Mouse (Mus musculus) limb, embryonic 11.5 days (tissue): ENCODE results near the gene Rnf186. TPM values are rescaled to one million over a fixed set of nuclear protein-coding genes. Genes with fewer than 3 reads are reported as not detected.
"Not testable (repeated sequence)": the region's sequence is repeated elsewhere in the genome, so short reads cannot be mapped to it uniquely, and the experiment has no call there.

ENCODE experiments used
- ATAC-seq: fragments of 200-750 bp; cut with Nextera tagmentation; 2 replicates; pipeline ENCODE4 v1.8.0; 2017; ENCODE audit warnings: low read depth; ENCODE audit not compliant: insufficient number of reproducible peaks, low FRiP score, low TSS enrichment
- DNase-seq: peaks from one replicate; pipeline ENCODE4 v3.0.0-alpha.2; 2015; ENCODE audit warnings: low spot score
- H3K27ac ChIP-seq: fragments of 300-500 bp; sonication (generic); replicated peaks from 2 replicates; pipeline ENCODE4 v1.5.1; 2014; ENCODE audit warnings: low read depth, mild to moderate bottlenecking, low read length
- H3K27me3 ChIP-seq: fragments of 300-500 bp; sonication (generic); 2 replicates; pipeline ENCODE4 v1.6.1; 2014; ENCODE audit warnings: mild to moderate bottlenecking, low read length, mixed read lengths; ENCODE audit not compliant: control insufficient read depth, insufficient read depth
- H3K36me3 ChIP-seq: fragments of 300-500 bp; sonication (generic); 2 replicates; pipeline ENCODE4 v1.6.1; 2014; ENCODE audit warnings: mild to moderate bottlenecking, low read length, moderate library complexity, mixed read lengths; ENCODE audit not compliant: control insufficient read depth, insufficient read depth
- H3K4me1 ChIP-seq: fragments of 300-500 bp; sonication (generic); 2 replicates; pipeline ENCODE4 v1.6.1; 2014; ENCODE audit warnings: low read length, mixed read lengths; ENCODE audit not compliant: control insufficient read depth, insufficient read depth
- H3K4me2 ChIP-seq: fragments of 300-500 bp; sonication (generic); 2 replicates; pipeline ENCODE4 v1.6.1; 2014; ENCODE audit warnings: low read depth, mild to moderate bottlenecking, moderate library complexity; ENCODE audit not compliant: severe bottlenecking
- H3K4me3 ChIP-seq: fragments of 300-500 bp; sonication (generic); 2 replicates; pipeline ENCODE4 v1.5.1; 2014; ENCODE audit warnings: low read depth, low read length
- H3K9ac ChIP-seq: fragments of 300-500 bp; sonication (generic); 2 replicates; pipeline ENCODE4 v1.6.1; 2014; ENCODE audit warnings: mild to moderate bottlenecking, low read length
- H3K9me3 ChIP-seq: fragments of 300-500 bp; sonication (generic); 2 replicates; pipeline ENCODE4 v1.6.1; 2016; ENCODE audit warnings: low read length; ENCODE audit not compliant: control insufficient read depth
- WGBS: fragments of 180-500 bp; shearing (Covaris S2); extraction: QIAGEN DNeasy Blood & Tissue Kit; methylation state at CpG from one replicate; pipeline ENCODE4 v1.1.7; 2014; 5-methylcytosine and 5-hydroxymethylcytosine counted together
- polyA plus RNA-seq: library from polyadenylated mRNA; unstranded; fragments of >200 nt; fragmentation: Nextera tagmentation; extraction: Ambion mirVana; gene quantifications from 2 replicates; pipeline ENCODE4 v1.2.1, GENCODE M21; 2014

Rnf186 gene
- polyA plus RNA-seq, 1 experiment from 2014 or later: not detected

- H3K4me2 ChIP-seq, H3K9ac ChIP-seq, H3K9me3 ChIP-seq, H3K4me3 ChIP-seq, H3K27ac ChIP-seq, H3K27me3 ChIP-seq, DNase-seq, H3K36me3 ChIP-seq, H3K4me1 ChIP-seq, ATAC-seq: not testable (repeated sequence)
- WGBS: 84% methylated on average over 2 of the region's 2 CpGs
Observed at GRCm38 (mm10) chr4:138974540-138974939, 7.6 kb downstream of the Rnf186 start.

GRCm38 (mm10) chr4:138975194-138975593, 8.3 kb downstream of the Rnf186 start:
- no peak for DNase-seq

DNA sequence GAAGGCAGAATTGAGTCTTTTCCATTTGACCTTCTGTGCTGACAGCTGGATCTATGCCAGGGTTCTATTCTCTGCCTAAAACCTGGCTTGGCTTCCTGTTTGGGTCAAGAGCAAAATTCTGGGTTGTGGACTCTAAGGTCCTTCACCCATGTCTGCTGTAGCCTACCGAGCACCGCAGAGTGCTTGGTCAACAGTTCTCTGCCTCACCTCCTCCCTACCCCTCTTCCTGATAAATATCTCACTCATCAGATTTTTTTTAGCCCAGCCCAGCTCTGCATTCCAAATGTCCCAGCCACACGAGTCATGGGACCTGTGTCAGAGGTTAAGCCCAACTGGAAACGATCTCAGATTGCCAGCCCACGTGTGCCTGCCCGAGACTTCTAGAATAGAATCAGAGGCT, 9.1 kb downstream of the Rnf186 start:
- Histone ChIP-seq H3K9me3 (no peaks in the 10 kb centered on the region), H3K36me3 (no peaks in the 10 kb centered on the region), H3K4me2 (no peak overlapping the region), H3K4me3 (no peak overlapping the region), H3K4me1 (peaks cover 6% of the 10 kb centered on the region; the same call in 1 of the 2 replicates), H3K27me3 (no peaks in the 10 kb centered on the region), H3K9ac (no peak overlapping the region), H3K27ac (no peak overlapping the region)
- 70% methylated on average over 6 of the region's 6 CpGs for WGBS
- ATAC-seq: no peak
- DNase-seq: no peak

More at GRCm38 (mm10) chr4:138975194-138975593, 8.3 kb downstream of the Rnf186 start:
- Histone ChIP-seq H3K27me3 (no peaks in the 10 kb centered on the region), H3K9ac (no peak overlapping the region), H3K4me3 (no peak overlapping the region), H3K9me3 (no peaks in the 10 kb centered on the region), H3K27ac (no peak overlapping the region), H3K4me1 (peaks cover 6% of the 10 kb centered on the region; the same call in 1 of the 2 replicates), H3K36me3 (no peaks in the 10 kb centered on the region), H3K4me2 (no peak overlapping the region)
- 45% methylated on average over 3 of the region's 3 CpGs for WGBS
- ATAC-seq: no peak

DNA sequence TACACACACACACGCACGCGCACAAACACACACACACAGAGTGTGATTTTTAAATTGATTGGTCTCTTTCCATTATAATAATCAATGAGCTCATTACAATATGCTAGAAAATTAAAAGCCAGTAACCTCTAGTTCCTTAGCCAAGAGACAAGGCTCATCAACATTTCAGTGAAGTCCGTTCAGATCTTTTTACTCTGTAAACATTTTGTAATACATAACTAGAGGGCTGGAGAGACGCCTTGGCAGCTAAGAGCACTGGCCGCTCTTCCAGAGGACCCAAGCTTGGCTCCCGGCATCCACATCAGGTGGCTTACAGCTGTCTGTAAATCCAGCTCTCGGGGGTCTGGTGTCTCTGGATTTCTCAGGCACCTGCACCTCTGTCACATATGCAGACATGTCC, 13.1 kb downstream of the Rnf186 start:
- no peak for ATAC-seq
- no peaks in the 10 kb centered on the region for H3K36me3 ChIP-seq
- 89% methylated on average over 8 of the region's 8 CpGs for WGBS
- no peaks in the 10 kb centered on the region for H3K4me1 ChIP-seq
- H3K9me3 ChIP-seq: no peaks in the 10 kb centered on the region
- no peak overlapping the region for H3K4me3 ChIP-seq
- no peak overlapping the region for H3K27ac ChIP-seq
- H3K4me2 ChIP-seq: no peak overlapping the region
- H3K27me3 ChIP-seq: no peaks in the 10 kb centered on the region
- H3K9ac ChIP-seq: no peak overlapping the region
- no peak for DNase-seq

- Histone ChIP-seq H3K4me3 (no peak overlapping the region), H3K9me3 (no peaks in the 10 kb centered on the region), H3K9ac (no peak overlapping the region), H3K36me3 (no peaks in the 10 kb centered on the region), H3K27ac (no peak overlapping the region), H3K27me3 (no peaks in the 10 kb centered on the region), H3K4me2 (peak overlapping the region; percentile 13; the same call in 1 of the 2 replicates), H3K4me1 (no peaks in the 10 kb centered on the region)
- ATAC-seq: no peak
- DNase-seq: peak; percentile 44
- WGBS: 17% methylated on average over 12 of the region's 12 CpGs
Observed at GRCm38 (mm10) chr4:138980771-138981420, 14.0 kb downstream of the Rnf186 start.

DNA sequence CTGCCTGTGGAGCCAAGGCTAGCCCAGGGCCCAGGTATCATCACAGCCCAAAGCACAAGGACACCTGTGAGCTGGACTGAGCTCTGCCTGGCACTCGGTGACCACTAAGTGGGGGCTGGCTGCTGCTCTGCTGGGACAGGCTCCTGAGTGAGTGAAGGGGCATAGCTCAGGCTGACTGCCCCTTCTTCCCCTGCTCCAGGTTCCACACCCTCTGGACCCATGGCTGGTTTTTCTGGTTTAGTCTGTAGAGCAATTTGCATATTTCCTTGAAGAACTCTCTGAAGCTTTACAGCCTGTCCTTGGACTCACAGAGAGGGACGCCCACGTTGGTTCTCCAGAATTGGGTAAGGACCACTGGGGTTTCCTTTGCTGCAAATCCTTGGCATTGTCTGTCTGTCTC, 16.5 kb downstream of the Rnf186 start:
- H3K9me3 ChIP-seq: no peaks in the 10 kb centered on the region
- H3K27ac ChIP-seq: no peak overlapping the region
- H3K9ac ChIP-seq: no peak overlapping the region
- no peaks in the 10 kb centered on the region for H3K4me1 ChIP-seq
- no peaks in the 10 kb centered on the region for H3K36me3 ChIP-seq
- H3K27me3 ChIP-seq: no peaks in the 10 kb centered on the region
- no peak overlapping the region for H3K4me2 ChIP-seq
- ATAC-seq (no peak), DNase-seq (no peak)
- H3K4me3 ChIP-seq: no peak overlapping the region
- 62% methylated on average over 3 of the region's 3 CpGs for WGBS

DNA sequence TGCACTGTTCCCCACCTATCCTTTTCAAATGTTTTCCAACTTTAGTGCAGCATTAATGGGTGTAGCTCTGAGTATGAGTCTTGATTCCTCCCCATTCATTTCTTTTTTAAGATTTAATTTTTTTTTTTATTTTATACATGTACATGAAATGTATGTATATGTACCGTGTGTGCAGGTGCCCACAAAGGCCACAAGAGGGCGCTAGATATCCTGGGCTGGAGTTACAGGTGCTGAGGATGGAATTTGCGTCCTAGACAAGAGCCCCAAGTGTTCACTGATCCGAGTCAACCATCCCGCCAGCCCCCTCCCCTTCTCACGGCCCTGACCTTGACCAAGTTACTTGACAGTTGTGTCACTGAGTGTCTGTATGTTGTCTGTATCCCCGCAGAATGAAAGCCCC, 17.8 kb downstream of the Rnf186 start:
- Histone ChIP-seq H3K9me3 (no peaks in the 10 kb centered on the region), H3K9ac (no peak overlapping the region), H3K4me1 (no peaks in the 10 kb centered on the region), H3K27me3 (no peaks in the 10 kb centered on the region), H3K4me2 (no peak overlapping the region), H3K4me3 (no peak overlapping the region), H3K27ac (no peak overlapping the region), H3K36me3 (no peaks in the 10 kb centered on the region)
- WGBS: 78% methylated on average over 7 of the region's 7 CpGs
- DNase-seq (no peak), ATAC-seq (no peak)

- Histone ChIP-seq H3K36me3 (no peaks in the 10 kb centered on the region), H3K4me3 (no peak overlapping the region), H3K9me3 (no peaks in the 10 kb centered on the region), H3K4me2 (no peak overlapping the region), H3K4me1 (no peaks in the 10 kb centered on the region), H3K9ac (no peak overlapping the region), H3K27ac (no peak overlapping the region), H3K27me3 (no peaks in the 10 kb centered on the region)
- WGBS: 57% methylated on average over 5 of the region's 5 CpGs
- DNase-seq (no peak), ATAC-seq (no peak)
Observed at GRCm38 (mm10) chr4:138986280-138986679, 19.4 kb downstream of the Rnf186 start.

DNA sequence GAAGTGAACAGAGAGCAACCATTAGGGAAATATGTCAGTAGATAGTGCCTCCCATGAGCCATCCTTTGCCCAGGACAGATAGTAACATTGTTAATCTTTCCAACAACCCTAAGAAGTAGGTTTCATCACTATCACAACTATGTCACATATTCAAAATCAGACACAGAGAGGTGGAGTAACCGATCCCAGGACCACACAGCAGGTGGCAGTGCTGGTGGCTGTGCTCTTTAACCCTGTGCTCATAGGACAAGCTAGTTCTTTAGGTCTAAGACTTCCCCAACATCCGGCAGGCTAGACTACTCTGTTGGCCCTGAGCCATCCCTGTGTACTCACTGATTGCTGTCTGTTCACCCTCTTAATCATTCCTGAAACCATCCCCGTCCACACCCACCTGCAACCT, 27.5 kb downstream of the Rnf186 start:
- peaks cover 2% of the 10 kb centered on the region; the same call in 1 of the 2 replicates for H3K9me3 ChIP-seq
- H3K4me1 ChIP-seq: no peaks in the 10 kb centered on the region
- no peak for ATAC-seq
- H3K4me2 ChIP-seq: no peak overlapping the region
- WGBS: 84% methylated on average over 3 of the region's 3 CpGs
- no peaks in the 10 kb centered on the region for H3K36me3 ChIP-seq
- no peak overlapping the region for H3K4me3 ChIP-seq
- no peak for DNase-seq
- no peak overlapping the region for H3K9ac ChIP-seq
- no peaks in the 10 kb centered on the region for H3K27me3 ChIP-seq
- H3K27ac ChIP-seq: no peak overlapping the region
